Mouse (Mus musculus) retina, postnatal 7 days (tissue): ENCODE measurements around the gene Dpysl5.

Experiments used
- DNase-seq: peaks from one replicate; pipeline ENCODE4 v3.0.0-alpha.2; 2012; ENCODE audit warnings: low read depth, low spot score

Dpysl5 gene

DNA sequence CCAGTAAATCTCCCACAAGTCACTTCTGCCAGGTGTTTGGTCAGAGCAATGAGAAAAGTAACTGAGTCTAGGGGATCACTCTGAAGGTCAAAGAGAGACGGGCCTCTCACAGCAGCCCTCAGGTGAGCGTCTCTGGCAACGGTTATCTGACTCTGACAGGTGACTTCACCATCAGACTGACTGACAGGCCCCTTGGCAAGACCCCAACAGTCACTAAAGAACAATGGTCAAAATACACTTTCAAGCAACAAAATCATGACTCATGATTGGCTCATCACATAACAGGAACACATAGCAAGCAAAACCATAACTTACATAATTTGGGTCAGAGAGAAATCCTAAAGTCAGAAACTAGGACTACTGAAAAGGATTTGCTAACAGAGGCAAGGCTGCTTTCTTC is 9.5 kb upstream of the Dpysl5 start:
- no peak for DNase-seq

DNA sequence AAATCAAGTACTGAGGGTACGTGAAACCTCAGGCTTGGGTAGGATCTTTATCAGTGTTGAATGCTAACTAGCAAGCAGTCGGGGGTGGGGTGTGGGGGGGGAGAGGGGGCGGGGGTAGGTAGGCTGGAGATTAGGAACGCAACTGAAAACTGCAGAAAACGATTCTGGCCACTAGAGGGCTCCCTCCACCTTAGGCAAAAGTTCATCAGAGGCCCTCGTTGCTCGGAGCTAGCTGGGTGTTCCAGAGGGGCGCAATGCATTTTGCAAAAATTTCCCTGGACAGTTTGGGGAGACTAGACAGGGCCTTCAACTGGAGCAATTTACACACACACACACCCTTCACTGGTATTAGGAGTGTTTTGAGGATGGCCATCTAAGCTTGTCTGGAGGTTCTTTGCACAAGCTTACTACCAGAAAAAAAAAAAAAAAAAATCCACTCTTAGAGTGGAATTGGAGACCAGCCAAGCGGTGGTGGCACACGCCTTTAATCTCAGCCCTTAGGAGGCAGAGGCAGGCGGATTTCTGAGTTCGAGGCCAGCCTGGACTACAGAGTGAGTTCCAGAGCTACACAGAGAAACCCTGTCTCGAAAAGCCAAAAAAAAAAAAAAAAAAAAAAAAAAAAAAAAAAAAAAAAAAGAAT is 1.5 kb upstream of the Dpysl5 start:
- DNase-seq = peak; percentile 84

DNA sequence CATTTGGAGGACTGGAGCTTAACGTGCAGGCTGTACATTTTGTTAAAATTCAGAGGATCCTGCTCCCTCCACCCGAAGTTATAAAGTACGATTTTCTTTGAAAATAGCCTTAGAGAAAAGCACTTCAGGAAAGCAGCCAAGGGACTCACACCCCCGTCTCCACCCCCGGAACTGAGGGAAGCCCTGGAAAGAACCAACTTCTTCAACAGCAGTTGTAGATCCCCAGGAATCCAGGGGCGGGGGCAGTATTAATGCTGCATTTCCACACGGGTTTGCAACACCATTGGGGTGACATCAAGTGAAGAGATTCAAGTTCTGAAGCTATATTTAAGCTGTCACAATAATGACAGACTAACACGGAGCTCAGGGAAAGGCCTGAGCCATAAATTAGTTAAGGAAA is 878 bp upstream of the Dpysl5 start:
- DNase-seq = no peak

DNA sequence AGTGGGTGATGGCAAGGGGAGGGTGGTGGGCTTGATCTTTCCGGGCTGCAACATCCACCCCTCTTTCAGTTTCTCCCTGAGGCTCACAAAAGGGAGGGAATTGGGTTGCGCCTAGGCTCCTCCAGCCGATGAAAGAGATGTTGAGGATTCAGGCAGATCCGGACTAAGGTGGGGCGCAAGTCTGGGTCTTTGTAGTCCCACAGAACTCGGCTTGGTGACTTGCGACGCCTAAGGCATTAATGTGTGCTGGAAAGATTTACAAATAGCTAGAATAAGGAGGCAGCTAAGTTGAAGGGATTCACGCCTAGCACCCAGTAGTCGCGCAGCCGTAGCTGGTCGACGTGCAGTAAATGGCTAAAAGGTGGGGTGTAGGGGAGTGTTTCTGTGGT is 632 bp downstream of the Dpysl5 start:
- no peak for DNase-seq

DNA sequence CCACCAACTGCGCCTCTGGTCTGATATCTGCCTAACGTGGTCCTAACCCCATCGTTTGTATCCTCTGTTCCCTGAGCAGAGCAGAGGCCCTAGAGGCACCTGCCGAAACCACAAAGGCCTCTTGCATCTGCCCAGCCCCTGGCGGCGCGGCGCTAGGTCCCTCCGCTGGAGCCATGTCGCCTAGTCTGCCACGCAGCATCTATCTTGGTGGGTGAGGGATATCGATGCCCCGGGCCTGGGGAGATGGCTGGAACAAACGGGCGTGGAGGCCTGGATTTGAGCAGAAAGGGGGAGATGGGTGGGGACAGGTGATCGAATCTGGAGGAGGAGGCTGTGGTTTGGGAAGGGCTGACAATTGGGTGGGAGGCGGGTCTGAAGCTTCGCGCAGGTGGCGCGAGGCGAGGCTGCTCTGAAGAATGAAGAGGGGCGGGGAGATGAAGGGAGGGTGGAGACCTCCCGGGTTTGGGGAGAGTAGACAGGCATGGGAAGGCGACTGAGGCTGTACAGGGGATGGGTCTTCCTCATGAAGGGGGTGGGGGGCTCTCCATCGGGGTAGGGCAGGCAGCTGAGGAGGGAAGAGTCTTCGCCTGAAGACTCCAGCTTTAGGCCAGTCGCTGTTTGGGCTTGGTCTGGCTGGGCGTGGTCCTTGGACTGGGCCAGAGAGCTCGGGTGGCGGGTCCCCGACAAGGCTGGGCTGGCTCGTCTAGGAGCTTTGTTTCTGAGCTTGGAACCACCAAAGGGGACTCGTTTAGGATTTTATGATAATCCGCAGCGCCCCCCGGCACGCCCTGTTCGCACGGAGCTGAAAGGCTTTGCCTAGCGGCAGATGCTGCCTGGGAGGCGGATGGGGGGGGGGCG is 1.3 kb downstream of the Dpysl5 start:
- no peak for DNase-seq

DNA sequence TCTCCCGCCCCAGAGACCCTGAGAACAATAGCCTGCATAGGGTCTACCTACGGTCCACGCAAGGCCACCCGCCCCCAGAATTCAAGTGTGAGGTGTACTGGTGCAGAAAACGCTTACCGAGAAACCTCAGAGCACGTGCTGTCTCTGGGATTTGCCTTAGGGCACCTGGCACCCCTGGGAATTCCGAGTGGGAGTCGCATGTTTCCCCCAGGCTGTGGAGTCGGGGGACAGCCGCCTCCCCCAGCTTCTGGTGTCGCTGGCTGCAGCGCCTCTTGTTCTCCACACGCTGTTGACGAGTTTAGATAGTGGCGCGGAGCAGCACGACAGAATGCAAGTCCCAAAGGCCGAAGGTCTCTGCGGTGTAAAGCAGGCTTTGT is 1.9 kb downstream of the Dpysl5 start:
- no peak for DNase-seq

DNA sequence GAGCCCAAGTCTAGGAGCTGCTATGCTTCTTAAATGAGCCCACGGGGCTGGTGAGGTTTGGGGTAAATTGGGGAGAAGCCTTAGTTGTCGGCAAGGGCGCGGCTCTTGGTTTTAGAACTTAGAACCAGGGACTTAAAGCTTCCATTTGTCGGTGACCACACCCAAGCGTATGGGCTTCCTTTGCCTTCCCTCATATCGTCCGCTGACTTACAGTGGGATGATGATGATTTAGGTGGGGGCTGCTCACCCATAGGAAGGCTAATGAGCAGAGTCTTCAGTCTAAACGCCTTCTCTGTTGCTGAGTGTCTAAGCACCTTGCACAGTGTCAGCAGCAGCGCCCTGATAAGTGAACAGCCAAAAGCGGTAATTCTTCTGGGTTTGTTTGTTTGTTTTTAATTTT is 2.3 kb downstream of the Dpysl5 start:
- no peak for DNase-seq

DNA sequence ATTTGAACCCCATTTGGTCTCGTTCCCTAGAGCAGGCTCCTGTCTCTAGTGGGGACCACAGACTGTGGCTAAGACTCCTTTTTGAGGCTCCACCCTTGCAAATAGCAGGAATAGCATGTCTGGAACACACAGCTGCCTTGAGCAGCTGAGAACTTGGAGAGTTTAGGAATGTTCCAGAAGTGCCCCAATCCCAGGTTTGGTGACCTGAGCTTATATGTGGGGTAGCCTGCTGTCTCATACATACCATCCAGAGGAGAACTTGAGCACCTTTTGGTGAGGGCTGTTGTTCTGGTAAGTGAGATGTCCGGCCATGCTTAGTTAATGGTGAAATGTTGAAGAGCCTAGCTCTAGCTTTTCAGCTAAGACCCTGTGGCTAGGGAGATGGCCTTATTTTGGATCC is 4.9 kb downstream of the Dpysl5 start:
- no peak for DNase-seq

DNA sequence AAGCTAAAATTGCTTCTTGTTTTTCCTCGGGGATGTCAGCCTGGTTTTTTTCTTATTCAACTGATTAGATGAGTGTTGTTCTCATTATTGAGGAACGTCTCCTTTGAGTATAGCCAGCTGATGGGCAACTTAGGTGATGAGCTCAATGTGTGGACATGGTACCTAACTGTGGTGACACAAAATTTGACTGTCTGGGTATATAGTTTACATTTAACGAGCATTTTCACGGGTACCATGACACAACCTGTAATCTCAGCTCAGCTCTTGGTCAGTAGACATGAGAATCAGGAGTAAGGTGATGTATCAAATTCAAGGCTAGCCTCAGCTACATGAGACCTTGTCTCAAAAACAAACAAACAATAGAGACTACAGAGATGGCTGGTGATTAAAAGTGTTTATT is 6.1 kb downstream of the Dpysl5 start:
- no peak for DNase-seq

DNA sequence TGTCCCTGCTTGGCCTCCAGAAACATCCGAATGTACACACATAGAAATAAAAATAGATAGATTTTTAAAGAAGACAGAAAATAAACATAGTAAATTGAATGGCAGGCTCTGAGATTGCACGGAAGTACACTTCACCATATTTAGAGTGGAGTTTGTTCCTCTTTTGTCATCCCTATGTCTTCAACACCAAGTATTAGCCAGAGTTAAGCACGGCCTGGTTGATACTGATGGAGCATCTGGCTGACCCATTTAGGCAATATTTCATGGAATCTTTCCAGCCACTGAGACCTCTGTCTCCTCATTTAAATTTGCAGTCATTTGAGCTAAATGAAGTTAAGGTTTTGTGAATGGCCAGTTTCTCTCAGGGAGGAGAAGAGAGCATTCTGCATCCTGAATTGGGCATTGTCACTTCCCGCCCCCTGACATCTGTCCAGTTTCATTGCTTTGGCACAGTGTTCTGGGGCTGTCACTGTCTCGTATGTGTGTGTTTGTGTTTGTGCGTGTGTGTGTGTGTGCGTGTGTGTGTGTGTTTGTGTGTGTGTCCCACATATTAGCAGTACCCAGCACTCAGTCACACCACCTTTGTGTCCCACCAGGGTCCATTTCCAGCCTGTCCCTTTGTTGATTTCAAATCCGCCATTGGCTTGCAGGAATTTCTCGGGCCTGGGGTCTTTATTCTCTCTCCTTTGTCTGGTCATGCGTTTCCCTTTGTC is 6.8 kb downstream of the Dpysl5 start:
- no peak for DNase-seq

DNA sequence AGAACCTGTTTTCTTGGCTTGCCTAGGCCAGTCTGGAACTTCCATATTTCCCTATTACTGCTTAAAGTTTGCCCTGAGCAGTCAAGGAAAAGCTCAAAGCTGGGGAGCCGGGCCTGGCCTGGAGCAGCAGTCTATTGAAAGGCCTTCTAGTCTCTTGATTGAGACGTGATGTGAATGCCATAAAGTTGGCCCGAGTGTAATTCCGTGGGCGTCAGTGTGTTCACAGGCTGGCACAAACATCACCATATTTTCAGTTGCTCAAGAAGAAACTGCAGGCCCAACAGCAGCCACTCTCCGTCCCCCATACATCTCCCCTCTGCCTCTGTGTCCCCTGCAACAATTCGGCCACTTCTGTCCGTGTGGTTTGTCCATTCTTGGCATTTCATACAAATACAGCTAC is 10.6 kb downstream of the Dpysl5 start:
- no peak for DNase-seq

DNA sequence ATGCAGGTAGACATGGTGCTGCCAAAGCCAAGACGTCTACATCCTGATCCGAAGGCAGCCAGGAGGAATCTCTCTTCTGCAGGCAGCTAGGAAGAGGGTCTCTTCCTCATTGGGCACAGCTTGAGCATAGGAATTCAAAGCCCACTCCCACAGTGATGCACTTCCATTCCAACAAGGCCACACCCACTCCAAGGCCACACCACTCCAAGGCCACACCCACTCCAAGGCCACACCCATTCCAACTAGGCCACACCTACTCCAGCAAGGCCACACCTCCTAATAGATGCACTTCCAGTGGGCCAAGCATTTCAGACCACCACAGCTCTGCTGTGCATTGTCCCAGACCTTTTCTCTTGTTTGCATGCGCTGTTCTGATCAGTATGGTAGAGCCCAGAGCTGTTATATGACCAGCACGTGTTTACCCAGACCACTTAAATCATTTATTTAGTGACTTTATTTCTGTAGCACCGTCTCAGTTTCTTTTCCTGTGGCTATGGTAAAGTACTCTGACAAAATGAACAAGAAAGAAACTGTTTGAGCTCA is 14.9 kb downstream of the Dpysl5 start:
- DNase-seq = no peak

DNA sequence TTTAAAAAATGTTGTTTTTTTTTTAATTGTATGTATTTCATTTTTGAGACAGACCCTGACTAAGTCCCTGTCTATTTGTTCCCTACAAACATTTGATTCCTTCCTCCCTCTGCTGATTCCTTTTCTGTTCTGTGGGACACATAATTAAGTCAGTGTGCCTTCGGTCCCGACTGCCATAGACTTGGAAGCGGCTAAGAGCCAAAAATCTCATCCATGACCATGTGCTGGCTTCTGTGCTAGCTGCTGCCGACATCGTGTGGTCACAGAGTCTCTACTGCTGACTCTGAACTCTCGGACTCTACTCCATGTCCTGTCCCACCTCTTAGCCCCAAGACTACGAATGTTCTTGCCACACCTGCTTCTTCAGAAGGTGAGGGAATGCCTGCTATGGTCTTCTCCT is 21.1 kb downstream of the Dpysl5 start:
- no peak for DNase-seq

DNA sequence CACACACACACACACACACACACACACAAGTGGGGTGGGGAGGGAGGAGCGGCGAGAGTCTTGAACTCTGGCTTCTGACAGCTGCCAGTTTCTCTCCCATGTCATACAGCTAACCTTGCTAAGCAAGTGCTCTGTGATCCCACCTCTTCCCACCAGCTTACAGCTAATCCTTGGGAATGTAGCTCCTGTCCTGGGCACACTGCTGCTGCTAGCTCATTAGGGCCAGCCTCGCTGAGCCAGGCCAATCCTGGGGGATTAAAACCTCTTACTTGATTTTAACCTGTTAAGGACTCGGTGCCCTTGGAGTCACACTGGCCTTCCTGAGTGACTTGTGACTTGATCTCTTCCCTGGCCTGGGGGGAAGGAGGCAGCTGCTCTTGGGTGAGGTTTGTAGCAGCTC is 23.3 kb downstream of the Dpysl5 start:
- DNase-seq = no peak

DNA sequence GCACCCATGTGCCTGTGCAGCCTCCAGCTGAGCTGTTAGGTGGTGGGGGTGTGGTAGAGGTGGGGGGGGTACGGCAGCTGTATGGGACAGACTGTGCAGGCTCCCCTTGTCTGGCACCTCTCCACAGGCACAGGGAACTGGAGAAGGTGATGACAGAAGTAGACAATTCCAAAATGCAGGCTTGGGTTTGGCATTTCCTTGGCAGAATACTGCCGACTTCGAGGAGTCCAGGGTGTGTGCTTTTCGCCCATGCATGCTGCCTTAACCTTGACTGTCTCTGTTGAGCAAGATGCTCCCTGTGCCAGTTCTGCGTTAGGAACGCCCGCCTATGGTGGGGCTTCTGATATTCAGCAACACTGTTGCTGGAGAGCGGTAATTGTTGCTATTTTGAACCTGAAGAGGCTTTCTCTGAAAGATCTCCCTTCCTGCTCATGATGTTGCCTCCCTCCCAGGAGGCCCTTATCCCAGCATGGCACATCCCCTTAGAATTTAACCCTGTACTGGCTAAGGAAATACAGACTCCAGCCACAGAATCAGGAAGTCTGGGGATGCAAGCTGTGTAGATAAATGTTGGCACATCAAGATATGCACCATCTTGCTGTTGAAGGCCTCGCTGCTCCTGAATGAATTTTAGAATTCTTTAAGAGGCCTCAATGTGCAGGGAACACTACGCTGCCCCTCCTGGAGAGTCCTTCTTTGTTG is 26.9 kb downstream of the Dpysl5 start:
- no peak for DNase-seq

DNA sequence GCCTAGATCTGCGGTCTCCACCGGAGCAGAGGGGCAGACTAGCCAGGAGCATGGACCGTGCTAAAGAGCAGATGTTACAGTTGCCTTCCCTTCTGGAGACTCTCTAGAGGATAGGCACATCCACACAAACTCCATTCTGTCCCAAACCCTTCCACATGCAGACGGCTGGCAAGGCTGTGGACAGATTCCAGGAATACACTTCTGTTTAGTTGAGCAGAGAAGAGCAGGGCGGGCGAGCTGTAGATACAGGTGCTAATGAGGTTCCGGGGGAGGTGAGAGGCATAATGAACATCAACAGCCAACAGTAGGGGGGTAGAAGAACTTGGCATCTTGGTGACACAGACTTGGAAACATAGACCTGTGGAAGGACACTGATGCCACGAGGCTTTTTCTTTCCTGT is 28.2 kb downstream of the Dpysl5 start:
- no peak for DNase-seq

DNA sequence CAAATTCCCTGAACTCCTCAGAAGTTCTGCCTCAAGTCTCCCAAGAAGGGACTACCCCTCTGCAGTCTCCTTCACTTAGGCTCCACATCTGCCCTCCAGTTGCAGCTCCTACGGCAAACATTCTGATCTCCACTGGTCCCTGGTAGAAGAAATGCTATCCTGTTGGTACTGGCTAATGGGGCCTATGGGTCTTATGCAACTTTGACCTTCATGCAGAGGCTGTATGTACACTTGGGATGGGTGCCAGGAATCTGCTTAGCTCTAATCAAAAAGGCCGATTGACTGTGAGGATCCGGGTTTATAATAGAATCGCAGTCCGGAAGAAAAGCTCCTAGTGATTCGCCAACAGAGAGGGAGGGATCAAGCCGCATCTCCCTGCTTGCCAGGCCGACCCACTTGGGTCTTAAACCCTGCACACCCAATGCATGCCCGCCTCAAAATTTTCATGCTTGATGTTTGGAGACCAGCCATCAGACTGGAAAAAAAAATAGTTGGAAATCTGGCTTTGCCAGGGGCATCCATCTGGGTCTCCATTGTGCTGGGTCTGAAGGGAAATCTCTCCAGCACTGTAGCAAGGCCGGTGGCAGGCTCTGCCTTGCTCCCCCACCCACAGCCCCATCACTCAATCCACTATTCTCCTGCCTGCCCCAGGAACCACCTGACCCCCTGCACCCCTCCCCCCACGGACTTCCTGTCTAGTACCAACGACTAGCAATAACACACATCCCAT is 38.4 kb downstream of the Dpysl5 start:
- DNase-seq = peak; percentile 30

DNA sequence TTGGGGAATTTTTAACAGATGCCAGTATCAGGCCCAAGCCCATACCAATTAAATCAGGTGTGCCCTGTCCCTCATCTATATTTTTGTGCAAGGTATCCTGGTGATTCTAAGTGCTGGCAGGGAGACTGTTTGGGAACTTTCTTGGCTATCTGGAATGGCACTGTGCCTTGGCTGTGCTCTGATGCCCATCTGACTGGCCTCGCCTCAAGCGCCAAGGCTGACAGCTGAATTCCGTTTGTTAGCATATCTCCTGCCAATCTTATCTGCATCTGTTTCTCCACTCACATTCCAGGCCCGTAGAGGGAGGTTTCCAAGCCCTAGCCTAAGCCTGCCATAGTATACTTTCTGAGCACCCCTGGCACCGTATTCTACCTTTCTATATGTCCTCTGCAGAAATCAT is 39.7 kb downstream of the Dpysl5 start:
- DNase-seq = no peak

DNA sequence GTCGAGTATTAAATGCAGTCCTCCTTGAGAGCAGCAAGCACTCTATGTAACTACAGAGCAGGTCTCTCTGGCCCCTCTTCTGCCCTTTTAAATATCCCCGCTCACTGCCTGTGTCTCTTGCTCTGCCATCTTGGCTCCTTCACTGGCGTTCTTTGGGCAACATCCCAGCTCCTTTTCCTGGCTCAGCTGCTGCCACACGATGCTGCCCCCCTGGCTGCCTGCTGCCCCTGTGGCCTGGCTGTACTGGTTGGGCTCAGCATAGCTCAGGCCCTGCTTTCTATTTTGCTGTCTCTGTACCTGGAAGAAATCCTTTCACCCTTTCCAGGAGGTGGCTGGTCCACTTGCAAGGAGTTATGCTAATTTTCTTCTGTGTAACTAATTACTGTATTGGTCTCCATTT is 41.8 kb downstream of the Dpysl5 start:
- DNase-seq = no peak

DNA sequence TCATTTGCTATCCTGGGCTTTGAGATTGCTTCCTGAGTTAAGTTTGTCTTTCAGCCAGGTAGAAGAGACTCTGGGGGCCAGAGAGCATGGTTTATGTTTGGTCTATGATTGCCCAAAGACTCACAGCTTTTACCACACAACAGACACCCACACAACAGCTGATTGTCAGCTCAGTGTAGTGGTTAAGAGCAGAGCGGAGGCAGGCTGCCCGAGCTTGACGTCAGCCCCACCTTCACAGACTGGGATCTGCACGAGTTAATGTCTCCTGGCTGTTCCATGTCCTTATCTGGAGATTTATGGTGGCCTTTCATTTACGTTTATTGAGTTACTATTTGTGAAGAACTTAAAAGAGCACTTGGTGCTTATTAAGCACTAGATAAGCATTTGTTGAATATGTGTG is 43.9 kb downstream of the Dpysl5 start:
- DNase-seq = no peak

DNA sequence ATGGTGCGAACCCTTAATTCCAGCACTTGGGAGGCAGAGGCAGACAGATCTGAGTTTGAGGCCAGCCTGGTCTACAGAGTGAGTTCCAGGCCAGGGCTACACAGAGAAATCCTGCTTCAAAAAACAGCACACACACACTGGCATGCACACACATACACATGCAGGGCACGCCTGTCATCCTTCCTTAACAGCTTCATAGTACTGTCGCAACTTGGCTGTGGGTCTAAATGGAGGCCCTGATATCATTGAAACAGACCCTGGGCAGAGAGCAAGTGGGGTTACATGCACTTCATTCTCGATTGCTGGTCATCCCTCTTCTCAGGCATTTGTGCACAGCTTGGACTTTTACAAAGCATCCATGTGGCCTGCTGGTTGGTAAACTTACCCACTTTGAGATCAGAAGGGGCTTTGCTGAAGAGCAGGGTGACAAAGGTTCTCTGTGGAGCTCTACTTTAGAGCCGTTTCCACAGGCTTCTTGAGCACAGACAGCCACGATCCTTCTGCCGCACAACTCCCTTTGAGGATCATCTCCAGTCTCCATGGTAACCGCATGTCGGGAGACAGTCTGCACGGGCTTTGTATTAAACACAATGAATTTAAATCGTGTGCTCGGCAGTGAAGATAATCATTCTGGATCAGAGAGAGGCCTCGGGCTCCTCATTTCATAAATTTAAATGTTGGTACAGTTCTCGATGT is 51.6 kb downstream of the Dpysl5 start:
- peak; percentile 32 for DNase-seq
